Mouse (Mus musculus): Measurements from ENCODE around the gene Olfr832. TPM values are rescaled to one million over a fixed set of nuclear protein-coding genes. Genes with fewer than 3 reads are reported as not detected.
"Not testable (repeated sequence)": the region's sequence is repeated elsewhere in the genome, so short reads cannot be mapped to it uniquely, and the experiment has no call there.

Gene Olfr832
- polyA plus RNA-seq (2015; fragmentation: Nextera tagmentation; extraction: Ambion mirVana), result not detected in 2 replicates

GRCm38 (mm10) chr9:18936822-18937221, at the start of gene Olfr832:
Gene Olfr832, plus strand, starts transcription at chr9:18937122.
- ATAC-seq (ENCODE audit: extremely low read depth, insufficient number of reproducible peaks, low FRiP score, low TSS enrichment); H3K4me1 ChIP-seq: not testable (repeated sequence)
- WGBS, result 72% methylated on average over 2 of the region's 2 CpGs

GRCm38 (mm10) chr9:18907699-18908098, 29.2 kb upstream of the Olfr832 start:
- 61% methylated on average over 2 of the region's 2 CpGs for WGBS
- not testable (repeated sequence) for H3K36me3 ChIP-seq; H3K4me1 ChIP-seq; H3K27me3 ChIP-seq (replicated peaks); H3K9ac ChIP-seq; H3K4me2 ChIP-seq; ATAC-seq (ENCODE audit: extremely low read depth, insufficient number of reproducible peaks, low FRiP score, low TSS enrichment); H3K27ac ChIP-seq (replicated peaks); H3K4me3 ChIP-seq; H3K9me3 ChIP-seq

More at GRCm38 (mm10) chr9:18936822-18937221, at the start of gene Olfr832:
- not testable (repeated sequence) for H3K27ac ChIP-seq (replicated peaks); H3K9me3 ChIP-seq; H3K4me3 ChIP-seq; H3K4me2 ChIP-seq; H3K27me3 ChIP-seq (replicated peaks); H3K9ac ChIP-seq; H3K36me3 ChIP-seq

GRCm38 (mm10) chr9:18927921-18928320, 9.0 kb upstream of the Olfr832 start:
- not testable (repeated sequence) for H3K27me3 ChIP-seq (replicated peaks); H3K27ac ChIP-seq (replicated peaks); H3K36me3 ChIP-seq; ATAC-seq (ENCODE audit: extremely low read depth, insufficient number of reproducible peaks, low FRiP score, low TSS enrichment); H3K4me3 ChIP-seq; H3K4me1 ChIP-seq; H3K4me2 ChIP-seq; H3K9ac ChIP-seq
- H3K9me3 ChIP-seq, result peaks cover 14% of the 10 kb centered on the region; the same call in 1 of the 2 replicates
- 78% methylated on average over 16 of the region's 16 CpGs for WGBS

GRCm38 (mm10) chr9:18962021-18962420, 25.1 kb downstream of the Olfr832 start:
- H3K4me1 ChIP-seq, result no peaks in the 10 kb centered on the region
- no peaks in the 10 kb centered on the region for H3K9me3 ChIP-seq
- H3K4me2 ChIP-seq, result no peak overlapping the region
- no peak overlapping the region for H3K9ac ChIP-seq
- H3K36me3 ChIP-seq, result no peaks in the 10 kb centered on the region
- no peaks in the 10 kb centered on the region for H3K27me3 ChIP-seq (replicated peaks)
- H3K27ac ChIP-seq (replicated peaks), result no peak overlapping the region
- no peak for ATAC-seq (ENCODE audit: extremely low read depth, insufficient number of reproducible peaks, low FRiP score, low TSS enrichment)
- no peak overlapping the region for H3K4me3 ChIP-seq

- H3K27ac ChIP-seq (replicated peaks), result no peak within 1 kb of the TSS
- no peak for ATAC-seq (ENCODE audit: extremely low read depth, insufficient number of reproducible peaks, low FRiP score, low TSS enrichment)
- WGBS, result 74% methylated on average over 3 of the region's 3 CpGs
Observed at GRCm38 (mm10) chr9:18987690-18988089, 50.8 kb downstream of the Olfr832 start, which contains the start of gene Olfr834. Gene Olfr834, plus strand, starts transcription at chr9:18987990.

More at GRCm38 (mm10) chr9:18987690-18988089, 50.8 kb downstream of the Olfr832 start, which contains the start of gene Olfr834:
- Histone ChIP-seq H3K4me3 (no peak within 1 kb of the TSS), H3K4me1 (no peaks in the 10 kb centered on the region), H3K27me3 (replicated peaks) (no peaks in the 10 kb centered on the region), H3K9me3 (peaks cover 7% of the 10 kb centered on the region; the same call in 1 of the 2 replicates), H3K9ac (no peak within 1 kb of the TSS), H3K36me3 (no peaks in the 10 kb centered on the region), H3K4me2 (no peak within 1 kb of the TSS)

Other genes starting within 250 kb of the Olfr832 start
- not detected in 2 replicates for gene Olfr24, start 173.1 kb upstream of the Olfr832 start, polyA plus RNA-seq (2015; fragmentation: Nextera tagmentation; extraction: Ambion mirVana)
- gene Olfr828, start 117.6 kb upstream of the Olfr832 start, polyA plus RNA-seq (2015; fragmentation: Nextera tagmentation; extraction: Ambion mirVana), result not detected in 2 replicates
- gene Olfr829, start 82.2 kb upstream of the Olfr832 start, polyA plus RNA-seq (2015; fragmentation: Nextera tagmentation; extraction: Ambion mirVana), result not detected in 2 replicates
- gene Olfr830, start 62.4 kb upstream of the Olfr832 start, polyA plus RNA-seq (2015; fragmentation: Nextera tagmentation; extraction: Ambion mirVana), result not detected in 2 replicates
- not detected in 2 replicates for gene Olfr834, start 50.9 kb downstream of the Olfr832 start, polyA plus RNA-seq (2015; fragmentation: Nextera tagmentation; extraction: Ambion mirVana)
- gene Olfr835, start 95.6 kb downstream of the Olfr832 start, polyA plus RNA-seq (2015; fragmentation: Nextera tagmentation; extraction: Ambion mirVana), result not detected in 2 replicates
- gene Olfr836, start 183.3 kb downstream of the Olfr832 start, polyA plus RNA-seq (2015; fragmentation: Nextera tagmentation; extraction: Ambion mirVana), result not detected in 2 replicates
- gene Olfr837, start 199.2 kb downstream of the Olfr832 start, polyA plus RNA-seq (2015; fragmentation: Nextera tagmentation; extraction: Ambion mirVana), result not detected in 2 replicates
- gene Olfr839-ps1, start 240.2 kb downstream of the Olfr832 start, polyA plus RNA-seq (2015; fragmentation: Nextera tagmentation; extraction: Ambion mirVana), result not detected in 2 replicates

Measured in heart, embryonic 13.5 days (tissue).